Mouse (Mus musculus): Measurements from ENCODE around the gene Wfdc15a. TPM values are rescaled to one million over a fixed set of nuclear protein-coding genes. Genes with fewer than 3 reads are reported as not detected.
"Not testable (repeated sequence)": the region's sequence is repeated elsewhere in the genome, so short reads cannot be mapped to it uniquely, and the experiment has no call there.

The Wfdc15a gene
- not detected in 2 replicates for polyA plus RNA-seq (2016; fragmentation: Nextera tagmentation; extraction: Ambion mirVana)

GRCm38 (mm10) chr2:164199626-164200327 is at the start of gene Wfdc15a:
TSS of gene Wfdc15a (minus strand) at chr2:164200130.
- WGBS: 86% methylated on average over 20 of the region's 20 CpGs
- no peak within 1 kb of the TSS for H3K4me3 ChIP-seq
- no peaks in the 10 kb centered on the region for H3K36me3 ChIP-seq
- peaks cover 3% of the 10 kb centered on the region; the same call in 1 of the 2 replicates for H3K4me1 ChIP-seq
- H3K9me3 ChIP-seq (replicated peaks): no peaks in the 10 kb centered on the region
- H3K27ac ChIP-seq: no peak within 1 kb of the TSS
- H3K27me3 ChIP-seq (ENCODE audit: low read depth, poor library complexity, severe bottlenecking): no peaks in the 10 kb centered on the region
- no peak for DNase-seq (ENCODE audit: low spot score)

DNA sequence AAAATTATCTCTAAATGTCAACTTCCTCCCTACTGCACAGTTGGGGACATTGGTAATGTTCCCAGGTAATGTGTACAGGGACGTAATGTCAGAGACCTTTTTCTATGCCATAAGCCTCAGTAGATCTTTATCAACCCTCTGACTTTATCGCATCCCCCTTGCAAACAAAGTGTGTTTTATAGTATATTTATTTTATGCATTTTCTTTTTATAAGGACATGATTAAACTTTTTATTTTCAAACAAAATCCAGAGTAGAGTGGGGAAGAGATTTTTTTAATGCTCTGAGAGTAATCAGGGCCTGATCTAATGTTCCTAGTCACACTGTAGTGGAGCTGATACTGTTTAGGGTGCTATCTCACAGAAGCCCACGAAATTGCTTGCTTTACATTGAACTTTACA is 38.4 kb upstream of the Wfdc15a start, which contains the start of gene Svs2:
Svs2 (minus strand) TSS at position 101 of the 400 bp plus-strand sequence.
- Histone ChIP-seq H3K27me3 (ENCODE audit: low read depth, poor library complexity, severe bottlenecking) (no peaks in the 10 kb centered on the region), H3K9me3 (replicated peaks) (no peaks in the 10 kb centered on the region), H3K27ac (no peak within 1 kb of the TSS), H3K4me1 (no peaks in the 10 kb centered on the region), H3K36me3 (no peaks in the 10 kb centered on the region), H3K4me3 (no peak within 1 kb of the TSS)
- DNase-seq (ENCODE audit: low spot score): no peak
- WGBS: 91% methylated on average over 3 of the region's 3 CpGs

DNA sequence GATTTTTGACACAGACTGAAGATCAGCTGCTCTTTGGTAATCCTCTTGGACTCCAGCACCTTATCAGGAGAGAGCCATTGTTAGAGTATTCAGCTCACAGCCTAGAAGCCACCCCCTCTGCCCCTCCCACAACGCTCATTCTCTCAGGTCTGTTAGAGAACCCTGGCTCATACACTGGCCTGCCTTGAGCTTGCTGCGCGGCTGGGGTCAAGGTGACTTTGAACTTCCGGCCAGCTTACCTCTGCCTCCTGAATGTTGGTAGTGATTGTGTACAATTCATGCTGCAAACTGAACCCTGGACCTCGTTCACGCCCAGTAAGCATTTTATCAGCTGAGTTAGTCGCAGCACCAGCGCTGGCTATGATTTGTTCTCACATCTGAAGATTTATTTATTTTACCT is 32.7 kb upstream of the Wfdc15a start:
- Histone ChIP-seq H3K4me1 (no peaks in the 10 kb centered on the region), H3K9me3 (replicated peaks) (no peaks in the 10 kb centered on the region), H3K27ac (no peak overlapping the region), H3K4me3 (no peak overlapping the region), H3K36me3 (no peaks in the 10 kb centered on the region), H3K27me3 (ENCODE audit: low read depth, poor library complexity, severe bottlenecking) (no peaks in the 10 kb centered on the region)
- no peak for DNase-seq (ENCODE audit: low spot score)
- WGBS: 90% methylated on average over 8 of the region's 8 CpGs

DNA sequence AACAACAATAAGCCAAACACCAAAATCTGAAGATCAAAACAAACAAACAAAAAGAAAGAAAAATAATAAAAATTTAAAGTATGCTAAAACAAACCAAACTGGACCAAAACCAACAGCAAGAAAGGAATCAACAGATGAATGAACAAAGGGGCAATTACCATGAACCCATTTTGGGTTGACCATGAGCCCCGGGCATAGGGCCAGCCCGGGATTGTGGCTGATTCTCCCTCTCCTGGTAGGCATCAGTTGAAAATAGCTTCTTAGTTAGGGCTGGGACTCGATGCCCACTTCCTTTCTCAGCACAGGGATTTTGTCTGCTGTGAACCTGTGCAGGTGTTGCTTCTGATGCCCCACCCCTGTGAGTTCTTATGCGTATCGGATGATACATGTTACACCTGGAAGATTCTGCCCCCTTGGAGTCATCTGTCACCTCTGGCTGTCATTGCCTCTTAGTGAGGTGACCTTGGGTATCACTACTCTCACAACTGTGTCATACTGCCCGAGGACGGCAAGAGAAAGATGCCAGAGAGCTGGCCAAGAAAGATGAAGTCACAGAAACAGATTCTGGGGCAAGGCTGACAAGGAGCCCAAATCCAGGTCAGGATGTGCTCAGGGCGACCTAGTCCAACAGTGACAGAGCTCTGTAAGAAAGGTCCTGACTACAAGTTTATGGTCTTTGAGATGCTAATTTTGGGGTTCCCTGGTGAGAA is 28.6 kb upstream of the Wfdc15a start:
- no peaks in the 10 kb centered on the region for H3K27me3 ChIP-seq (ENCODE audit: low read depth, poor library complexity, severe bottlenecking)
- 83% methylated on average over 8 of the region's 8 CpGs for WGBS
- no peak for DNase-seq (ENCODE audit: low spot score)
- H3K27ac ChIP-seq: no peak overlapping the region
- no peaks in the 10 kb centered on the region for H3K36me3 ChIP-seq
- no peaks in the 10 kb centered on the region for H3K4me1 ChIP-seq
- H3K4me3 ChIP-seq: no peak overlapping the region
- H3K9me3 ChIP-seq (replicated peaks): no peaks in the 10 kb centered on the region

DNA sequence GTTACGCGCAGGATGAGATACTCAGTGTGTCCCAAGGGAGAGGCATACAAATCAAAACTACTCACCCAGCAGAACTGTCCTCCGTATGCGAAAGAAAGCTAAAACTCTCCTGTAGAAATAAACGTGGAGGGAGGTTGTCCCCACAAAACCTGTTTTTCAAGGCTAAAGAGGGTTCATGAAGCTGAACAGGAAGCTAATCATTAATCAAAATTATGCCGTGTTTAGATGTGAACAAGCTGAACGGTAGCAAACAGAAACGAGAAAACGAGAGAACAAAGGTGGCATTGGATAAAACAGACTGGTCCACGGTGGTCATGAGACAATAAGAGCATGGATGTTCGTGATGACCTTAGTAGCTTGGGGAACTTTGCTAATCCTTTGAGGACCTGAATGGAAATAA is 21.6 kb upstream of the Wfdc15a start, which contains the start of gene Wfdc15b:
Wfdc15b (minus strand) TSS at position 139 of the 400 bp plus-strand sequence.
- H3K4me3 ChIP-seq: no peak within 1 kb of the TSS
- H3K36me3 ChIP-seq: no peaks in the 10 kb centered on the region
- no peak within 1 kb of the TSS for H3K27ac ChIP-seq
- 75% methylated on average over 11 of the region's 11 CpGs for WGBS
- H3K4me1 ChIP-seq: peaks cover 3% of the 10 kb centered on the region; the same call in 1 of the 2 replicates
- no peaks in the 10 kb centered on the region for H3K27me3 ChIP-seq (ENCODE audit: low read depth, poor library complexity, severe bottlenecking)
- DNase-seq (ENCODE audit: low spot score): no peak
- no peaks in the 10 kb centered on the region for H3K9me3 ChIP-seq (replicated peaks)

DNA sequence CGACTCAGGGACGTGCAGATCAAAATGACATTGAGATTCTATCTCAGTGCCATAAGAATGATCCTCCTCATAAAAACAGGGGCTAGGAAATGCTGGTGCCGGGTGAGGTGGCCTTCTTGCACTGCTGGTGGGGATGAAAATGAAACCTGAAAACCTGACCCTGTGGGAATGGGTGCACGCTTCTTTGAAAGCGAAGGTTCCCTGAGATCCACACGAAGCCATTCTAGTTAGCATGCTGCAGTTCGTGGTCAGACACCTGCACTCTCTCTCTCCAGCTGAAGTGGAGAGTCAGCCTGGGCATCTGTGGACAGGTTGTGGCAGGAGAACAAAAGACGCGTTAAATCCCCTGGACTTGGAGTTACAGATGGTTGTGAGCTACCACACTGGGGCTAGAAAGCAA is 19.4 kb upstream of the Wfdc15a start:
- no peaks in the 10 kb centered on the region for H3K36me3 ChIP-seq
- 90% methylated on average over 9 of the region's 9 CpGs for WGBS
- no peak overlapping the region for H3K4me3 ChIP-seq
- H3K27ac ChIP-seq: no peak overlapping the region
- peaks cover 3% of the 10 kb centered on the region; the same call in 1 of the 2 replicates for H3K4me1 ChIP-seq
- no peaks in the 10 kb centered on the region for H3K27me3 ChIP-seq (ENCODE audit: low read depth, poor library complexity, severe bottlenecking)
- no peak for DNase-seq (ENCODE audit: low spot score)
- H3K9me3 ChIP-seq (replicated peaks): no peaks in the 10 kb centered on the region

- no peak overlapping the region for H3K27ac ChIP-seq
- no peaks in the 10 kb centered on the region for H3K36me3 ChIP-seq
- 90% methylated on average over 5 of the region's 5 CpGs for WGBS
- H3K4me1 ChIP-seq: no peaks in the 10 kb centered on the region
- no peak overlapping the region for H3K4me3 ChIP-seq
- no peaks in the 10 kb centered on the region for H3K9me3 ChIP-seq (replicated peaks)
- no peaks in the 10 kb centered on the region for H3K27me3 ChIP-seq (ENCODE audit: low read depth, poor library complexity, severe bottlenecking)
- no peak for DNase-seq (ENCODE audit: low spot score)
Measured at GRCm38 (mm10) chr2:164212711-164213110, 12.8 kb upstream of the Wfdc15a start.

DNA sequence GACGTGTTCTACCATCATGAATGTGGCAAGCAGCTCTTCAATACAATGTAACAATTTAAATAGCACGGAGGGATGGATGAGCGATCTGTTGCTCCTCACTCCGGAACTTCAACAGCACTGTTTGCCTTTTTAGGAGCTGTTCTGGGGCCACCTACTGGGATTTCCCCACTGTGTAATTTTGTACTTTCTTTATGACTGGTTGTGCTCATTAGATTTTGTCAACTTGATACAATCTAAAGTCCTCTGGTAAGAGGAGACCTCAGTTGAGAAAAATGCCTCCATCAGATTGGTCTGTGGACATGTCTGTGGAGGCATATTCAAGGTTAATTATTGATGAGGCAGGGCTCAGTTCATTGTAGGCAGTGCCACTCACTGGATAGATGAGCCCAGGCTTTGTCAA is 11.0 kb upstream of the Wfdc15a start:
- Histone ChIP-seq H3K4me3 (no peak overlapping the region), H3K4me1 (no peaks in the 10 kb centered on the region), H3K27ac (no peak overlapping the region), H3K9me3 (replicated peaks) (no peaks in the 10 kb centered on the region), H3K36me3 (no peaks in the 10 kb centered on the region), H3K27me3 (ENCODE audit: low read depth, poor library complexity, severe bottlenecking) (no peaks in the 10 kb centered on the region)
- 86% methylated on average over 4 of the region's 4 CpGs for WGBS
- no peak for DNase-seq (ENCODE audit: low spot score)

GRCm38 (mm10) chr2:164206676-164207075 is 6.7 kb upstream of the Wfdc15a start:
- DNase-seq (ENCODE audit: low spot score): no peak
- Histone ChIP-seq H3K9me3 (replicated peaks) (no peaks in the 10 kb centered on the region), H3K4me1 (no peaks in the 10 kb centered on the region), H3K36me3 (no peaks in the 10 kb centered on the region), H3K27ac (no peak overlapping the region), H3K4me3 (no peak overlapping the region), H3K27me3 (ENCODE audit: low read depth, poor library complexity, severe bottlenecking) (no peaks in the 10 kb centered on the region)
- 80% methylated on average over 4 of the region's 4 CpGs for WGBS

DNA sequence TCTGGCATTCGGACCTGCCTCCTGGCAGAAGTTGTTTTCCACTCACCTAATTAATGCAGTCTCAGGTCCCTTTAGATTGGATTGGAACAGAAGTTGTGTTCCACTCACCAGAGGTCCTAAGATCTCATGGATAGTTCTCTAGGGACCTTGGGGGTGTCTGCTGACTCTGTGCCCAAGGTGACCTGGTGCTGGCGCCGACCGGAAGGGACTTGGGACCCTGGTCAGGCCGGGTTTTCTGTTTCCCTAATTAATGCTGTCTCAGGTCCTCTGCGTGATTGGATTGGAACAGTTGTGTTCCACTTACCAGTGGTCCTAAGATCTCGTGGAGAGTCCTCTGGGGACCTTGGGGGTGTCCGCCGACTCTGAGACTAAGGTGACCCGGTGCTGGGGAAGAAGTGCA is 6.1 kb upstream of the Wfdc15a start:
- H3K4me1 ChIP-seq, H3K36me3 ChIP-seq: not testable (repeated sequence)
- 91% methylated on average over 10 of the region's 10 CpGs for WGBS

GRCm38 (mm10) chr2:164196700-164196990 is 3.3 kb downstream of the Wfdc15a start:
- peaks cover 3% of the 10 kb centered on the region; the same call in 1 of the 2 replicates for H3K4me1 ChIP-seq
- H3K27ac ChIP-seq: no peak overlapping the region
- H3K27me3 ChIP-seq (ENCODE audit: low read depth, poor library complexity, severe bottlenecking): no peaks in the 10 kb centered on the region
- no peaks in the 10 kb centered on the region for H3K36me3 ChIP-seq
- H3K9me3 ChIP-seq (replicated peaks): no peaks in the 10 kb centered on the region
- WGBS: 95% methylated on average over 5 of the region's 5 CpGs
- no peak for DNase-seq (ENCODE audit: low spot score)
- no peak overlapping the region for H3K4me3 ChIP-seq

More for the DNA sequence above, 6.1 kb upstream of the Wfdc15a start:
- H3K27me3 ChIP-seq (ENCODE audit: low read depth, poor library complexity, severe bottlenecking); DNase-seq (ENCODE audit: low spot score); H3K9me3 ChIP-seq (replicated peaks); H3K27ac ChIP-seq; H3K4me3 ChIP-seq: not testable (repeated sequence)

DNA sequence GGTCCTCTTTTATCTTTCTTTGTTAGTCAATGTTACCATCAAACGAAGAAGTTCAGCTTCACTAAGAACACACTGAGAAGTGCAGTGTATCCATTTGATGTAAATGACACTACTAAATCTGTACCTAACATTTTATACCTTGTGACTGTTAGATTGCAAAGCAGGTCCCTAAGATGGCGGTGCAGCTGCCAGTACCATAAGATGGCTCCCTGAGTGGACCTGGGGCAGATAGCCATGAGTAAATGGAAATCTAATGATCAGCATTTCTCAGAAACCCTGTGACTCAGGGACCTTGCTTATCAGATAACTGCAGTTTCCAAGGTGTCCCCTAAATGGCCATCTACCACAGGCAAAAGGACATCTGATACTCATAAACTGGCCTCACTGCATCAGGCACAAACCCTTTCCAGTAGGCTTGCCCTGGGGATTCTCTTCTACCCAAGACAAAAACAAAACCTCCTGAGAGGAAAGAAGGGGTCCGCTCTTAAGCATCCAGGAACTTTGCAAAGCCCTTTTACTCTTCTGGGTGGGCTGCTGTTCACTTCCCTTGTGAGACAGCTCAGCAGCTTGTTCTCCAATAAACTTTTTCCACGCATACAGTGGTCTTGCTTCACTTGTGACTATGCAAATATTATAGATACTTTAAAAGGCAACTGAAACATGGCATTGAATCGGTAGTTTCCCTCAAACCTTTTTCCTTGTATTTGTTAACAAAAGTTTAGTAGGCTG is 3.8 kb downstream of the Wfdc15a start:
- WGBS: 92% methylated on average over 5 of the region's 5 CpGs

More for the DNA sequence above, 3.8 kb downstream of the Wfdc15a start:
- H3K27ac ChIP-seq: no peak overlapping the region
- H3K27me3 ChIP-seq (ENCODE audit: low read depth, poor library complexity, severe bottlenecking): no peaks in the 10 kb centered on the region
- H3K36me3 ChIP-seq: no peaks in the 10 kb centered on the region
- H3K4me1 ChIP-seq: peaks cover 3% of the 10 kb centered on the region; the same call in 1 of the 2 replicates
- DNase-seq (ENCODE audit: low spot score): no peak
- H3K9me3 ChIP-seq (replicated peaks): no peaks in the 10 kb centered on the region
- H3K4me3 ChIP-seq: no peak overlapping the region

Data from limb, embryonic 10.5 days (tissue).